Mouse (Mus musculus): ENCODE measurements at regions not wholly inside any gene's neighbourhood (a gene's known extent, or its start where the extent isn't known, plus 50 kb on each side); places are given as distances from the start of the nearest gene placed in this dataset.

GRCm38 (mm10) chr7:95082248-95082647, 1088.8 kb upstream of the Tenm4 start:
- ChIA-PET CTCF (no interaction called here), POLR2A (no interaction called here)
- no peak for TF ChIP-seq CTCF (IDR thresholded peaks at IDR 0.05)
- DNase-seq (ENCODE audit: low read depth, low spot score) (no peak), ATAC-seq (no peak)
- H3K27me3 ChIP-seq: no peaks in the 10 kb centered on the region
- in situ Hi-C loops (cut with MboI; ENCODE audit: low pct_unique_long_range_greater_than_20kb): no loop called here

DNA sequence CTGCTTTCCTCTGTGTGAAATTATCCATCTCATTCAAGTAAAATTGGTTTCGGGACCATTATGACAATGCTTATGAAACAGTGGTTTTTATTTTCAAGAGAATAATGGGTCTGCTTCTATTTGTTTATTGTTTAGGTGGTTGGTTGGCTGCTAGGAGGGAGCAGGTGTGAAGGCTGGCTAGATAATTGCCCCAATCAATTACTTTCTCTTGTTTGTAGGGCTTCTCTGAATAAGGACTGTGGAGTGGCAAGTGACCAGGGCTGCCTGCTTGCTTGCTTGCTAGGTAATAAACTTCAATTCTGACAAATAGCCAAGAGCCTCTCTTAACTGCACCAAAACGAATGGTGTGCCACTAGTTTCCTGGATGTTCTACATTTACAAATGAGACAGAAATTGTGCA, 1086.7 kb upstream of the Tenm4 start:
- TF ChIP-seq CTCF (IDR thresholded peaks at IDR 0.05): no peak
- H3K27me3 ChIP-seq: no peaks in the 10 kb centered on the region
- ATAC-seq (no peak), DNase-seq (ENCODE audit: low read depth, low spot score) (no peak)
- POLR2A ChIA-PET: no interaction called here
- CTCF ChIA-PET: no interaction called here
- in situ Hi-C loops (cut with MboI; ENCODE audit: low pct_unique_long_range_greater_than_20kb): no loop called here

DNA sequence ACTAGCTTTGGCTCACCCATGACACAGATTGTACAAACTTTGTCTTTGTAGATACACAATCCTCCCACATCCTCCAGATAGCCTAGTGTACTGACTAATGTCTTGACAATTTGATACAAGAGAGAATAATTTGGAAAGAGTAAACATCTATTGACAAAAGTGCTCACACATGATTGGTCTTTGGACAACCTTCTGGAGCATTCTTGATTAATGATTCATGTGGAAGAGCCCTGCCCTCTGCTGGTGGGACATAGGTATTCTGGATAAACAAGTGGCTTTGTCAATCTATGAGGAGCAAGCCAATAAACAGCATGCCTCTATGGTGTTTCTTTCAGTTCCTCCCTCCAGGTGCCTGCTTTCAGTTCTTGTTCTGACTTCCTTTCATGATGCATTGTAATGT, 1079.7 kb upstream of the Tenm4 start:
- POLR2A ChIA-PET: no interaction called here
- ATAC-seq (no peak), DNase-seq (ENCODE audit: low read depth, low spot score) (no peak)
- TF ChIP-seq CTCF (IDR thresholded peaks at IDR 0.05): peak; percentile 46
- in situ Hi-C loops (cut with MboI; ENCODE audit: low pct_unique_long_range_greater_than_20kb): no loop called here
- no peaks in the 10 kb centered on the region for H3K27me3 ChIP-seq
- CTCF ChIA-PET: interaction anchor here (1.2 kb wide), 1 partner anchor 120 kb away, joined by 3 read pairs; no protein-coding TSS in a partner anchor

DNA sequence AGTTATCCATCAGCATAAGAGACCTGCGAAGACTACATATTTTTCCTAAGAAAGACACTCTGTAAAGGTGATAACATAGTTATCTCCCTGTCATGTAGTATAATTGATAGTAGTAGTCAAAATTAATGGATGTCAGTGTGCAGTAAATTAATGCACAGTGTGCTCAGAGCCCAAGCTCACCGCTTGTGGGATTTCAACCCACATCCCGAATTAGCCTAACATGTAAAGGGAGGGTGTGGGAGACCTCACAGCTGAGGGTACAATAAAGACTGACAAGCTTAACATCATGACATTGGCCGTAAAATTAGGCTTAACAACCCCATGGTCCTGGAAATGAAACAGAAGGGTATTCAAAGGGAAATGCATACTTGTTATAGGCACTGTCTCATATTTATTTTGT, 1042.0 kb upstream of the Tenm4 start:
- in situ Hi-C loops (cut with MboI; ENCODE audit: low pct_unique_long_range_greater_than_20kb): no loop called here
- TF ChIP-seq CTCF (IDR thresholded peaks at IDR 0.05): no peak
- no peak for DNase-seq (ENCODE audit: low read depth, low spot score)
- H3K27me3 ChIP-seq: no peaks in the 10 kb centered on the region
- ChIA-PET CTCF (interaction anchor here (1.0 kb wide), 1 partner anchor 26 kb away, joined by 3 read pairs; no protein-coding TSS in a partner anchor), POLR2A (no interaction called here)
- no peak for ATAC-seq

GRCm38 (mm10) chr7:95133038-95133437, 1038.0 kb upstream of the Tenm4 start:
- H3K27me3 ChIP-seq: no peaks in the 10 kb centered on the region
- ATAC-seq (no peak), DNase-seq (ENCODE audit: low read depth, low spot score) (no peak)
- CTCF ChIA-PET: no interaction called here
- in situ Hi-C loops (cut with MboI; ENCODE audit: low pct_unique_long_range_greater_than_20kb): no loop called here
- POLR2A ChIA-PET: no interaction called here
- TF ChIP-seq CTCF (IDR thresholded peaks at IDR 0.05): no peak

GRCm38 (mm10) chr7:95134062-95134625, 1036.9 kb upstream of the Tenm4 start:
- no peaks in the 10 kb centered on the region for H3K27me3 ChIP-seq
- no peak for ATAC-seq
- ChIA-PET POLR2A (no interaction called here), CTCF (no interaction called here)
- TF ChIP-seq CTCF (IDR thresholded peaks at IDR 0.05): no peak
- in situ Hi-C loops (cut with MboI; ENCODE audit: low pct_unique_long_range_greater_than_20kb): no loop called here
- no peak for DNase-seq (ENCODE audit: low read depth, low spot score)

- ATAC-seq (no peak), DNase-seq (ENCODE audit: low read depth, low spot score) (no peak)
These were observed 1029.3 kb upstream of the Tenm4 start for GRCm38 (mm10) chr7:95141778-95142177.

GRCm38 (mm10) chr7:95143037-95143436, 1028.0 kb upstream of the Tenm4 start:
- ChIA-PET CTCF (no interaction called here), POLR2A (no interaction called here)
- H3K27me3 ChIP-seq: no peaks in the 10 kb centered on the region
- in situ Hi-C loops (cut with MboI; ENCODE audit: low pct_unique_long_range_greater_than_20kb): no loop called here
- DNase-seq (ENCODE audit: low read depth, low spot score) (no peak), ATAC-seq (no peak)
- TF ChIP-seq CTCF (IDR thresholded peaks at IDR 0.05): no peak

More at GRCm38 (mm10) chr7:95141778-95142177, 1029.3 kb upstream of the Tenm4 start:
- in situ Hi-C loops (cut with MboI; ENCODE audit: low pct_unique_long_range_greater_than_20kb): no loop called here
- no peaks in the 10 kb centered on the region for H3K27me3 ChIP-seq
- ChIA-PET POLR2A (no interaction called here), CTCF (no interaction called here)
- TF ChIP-seq CTCF (IDR thresholded peaks at IDR 0.05): no peak
